Mouse (Mus musculus): ENCODE measurements at regions not wholly inside any gene's neighbourhood (a gene's known extent, or its start where the extent isn't known, plus 50 kb on each side); places are given as distances from the start of the nearest gene placed in this dataset.

DNA sequence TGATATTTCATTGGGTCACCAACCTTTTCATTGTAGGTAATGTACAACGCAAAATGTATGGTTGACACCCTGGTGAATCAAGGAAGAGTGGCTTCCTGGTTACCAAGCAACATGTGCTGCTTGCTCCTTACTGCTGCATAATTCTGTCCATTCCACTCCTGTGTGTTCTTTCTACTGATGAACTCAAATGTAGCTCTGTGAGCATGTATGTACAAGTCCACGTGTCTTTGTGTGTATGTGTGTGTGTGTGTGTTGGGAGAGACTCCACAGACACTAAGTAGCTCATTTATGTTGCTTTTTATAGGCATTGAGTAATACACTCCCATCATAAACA, 301.0 kb downstream of the Sfmbt2 start:
- TF ChIP-seq CTCF (IDR thresholded peaks at IDR 0.05; ENCODE audit: borderline replicate concordance, extremely low read depth, insufficient read depth, insufficient read length) (no peak), POLR2A (IDR thresholded peaks at IDR 0.05; ENCODE audit: borderline replicate concordance, extremely low read depth, insufficient read depth, insufficient read length, poor library complexity, severe bottlenecking) (no peak)

Data from brain, embryonic 14.5 days (tissue).